Mouse (Mus musculus) ES-E14 (cell line): ENCODE results near the gene Htr1f. TPM values are rescaled to one million over a fixed set of nuclear protein-coding genes. Genes with fewer than 3 reads are reported as not detected.
A peak's percentile ranks its signal among the peaks of the same experiment; 100 is the strongest.

Experiments used
- DNase-seq: peaks from one replicate; pipeline ENCODE4 v3.0.0-alpha.2; 2013; ENCODE audit warnings: low read depth, low spot score
- H3K27ac ChIP-seq: 2 replicates; pipeline ENCODE4 v1.5.1; 2012; ENCODE audit warnings: low read depth, mild to moderate bottlenecking, low read length, moderate library complexity, mixed read lengths; ENCODE audit not compliant: poor library complexity, insufficient read depth, severe bottlenecking
- H3K36me3 ChIP-seq: 2 replicates; pipeline ENCODE4 v1.6.1; 2012; ENCODE audit warnings: mild to moderate bottlenecking, low read length, moderate library complexity, mixed read lengths; ENCODE audit not compliant: control insufficient read depth, poor library complexity, insufficient read depth, severe bottlenecking
- H3K4me1 ChIP-seq, 2 experiments: fragments of 150-350 bp in 1 of 2; sonication (generic) in 1 of 2; 2 replicates each; pipeline ENCODE4 v1.6.1; 2012; ENCODE audit warnings: low read length in 2 of 2, mild to moderate bottlenecking in 1 of 2, mixed read lengths in 1 of 2; ENCODE audit not compliant: control insufficient read depth in 2 of 2, insufficient read depth in 2 of 2, poor library complexity in 1 of 2
- H3K4me3 ChIP-seq, 2 experiments: fragments of 150-350 bp in 1 of 2; sonication (generic) in 1 of 2; 2 replicates each; pipeline ENCODE4 v1.5.1; 2012; ENCODE audit warnings: low read length in 2 of 2, low read depth in 1 of 2, mild to moderate bottlenecking in 1 of 2, mixed read lengths in 1 of 2; ENCODE audit not compliant: insufficient read depth in 1 of 2, poor library complexity in 1 of 2, severe bottlenecking in 1 of 2
- H3K9ac ChIP-seq: 2 replicates; pipeline ENCODE4 v1.6.1; 2012; ENCODE audit warnings: low read depth, mild to moderate bottlenecking, low read length, mixed read lengths; ENCODE audit not compliant: poor library complexity, insufficient read depth, severe bottlenecking
- H3K9me3 ChIP-seq: fragments of 150-350 bp; sonication (generic); 2 replicates; pipeline ENCODE4 v1.6.1; 2012; ENCODE audit warnings: low read depth, mild to moderate bottlenecking, low read length; ENCODE audit not compliant: control insufficient read depth, insufficient read depth
- CHD2 ChIP-seq: IDR thresholded peaks from 2 replicates; pipeline ENCODE4 v1.6.1; 2014; ENCODE audit warnings: mild to moderate bottlenecking, low read depth, low read length, inconsistent platforms
- HCFC1 ChIP-seq: IDR thresholded peaks from 2 replicates; pipeline ENCODE4 v1.6.1; 2012; ENCODE audit warnings: low read length, inconsistent platforms, borderline replicate concordance; ENCODE audit not compliant: insufficient read depth
- MAFK ChIP-seq: IDR thresholded peaks from 2 replicates; pipeline ENCODE4 v1.6.1; 2014; ENCODE audit warnings: mild to moderate bottlenecking, low read depth, low read length, inconsistent platforms; ENCODE audit not compliant: insufficient read depth
- ZC3H11A ChIP-seq: IDR thresholded peaks from 2 replicates; pipeline ENCODE4 v1.6.1; 2012; ENCODE audit warnings: low read depth, mild to moderate bottlenecking, inconsistent platforms, low read length, borderline replicate concordance
- ZNF384 ChIP-seq: IDR thresholded peaks from 2 replicates; pipeline ENCODE4 v1.6.1; 2012; ENCODE audit warnings: low read depth, low read length, inconsistent platforms
- in situ Hi-C, 2 experiments: fragments of 600-800 bp; cut with MboI; formaldehyde crosslinking; loops; one replicate each; pipeline ENCODE4 v1.15.1; 2025; ENCODE audit warnings: low sequenced_read_pairs in 2 of 2, inconsistent platforms in 1 of 2; ENCODE audit not compliant: unreplicated experiment in 2 of 2
- total RNA-seq: library from RNA; depleted of rRNA; stranded (reverse); fragments of 300-350 nt; gene quantifications from 2 replicates; pipeline ENCODE4 v1.2.3, GENCODE M21; 2012

Gene Htr1f
- total RNA-seq, 1 experiment = not detected

DNA sequence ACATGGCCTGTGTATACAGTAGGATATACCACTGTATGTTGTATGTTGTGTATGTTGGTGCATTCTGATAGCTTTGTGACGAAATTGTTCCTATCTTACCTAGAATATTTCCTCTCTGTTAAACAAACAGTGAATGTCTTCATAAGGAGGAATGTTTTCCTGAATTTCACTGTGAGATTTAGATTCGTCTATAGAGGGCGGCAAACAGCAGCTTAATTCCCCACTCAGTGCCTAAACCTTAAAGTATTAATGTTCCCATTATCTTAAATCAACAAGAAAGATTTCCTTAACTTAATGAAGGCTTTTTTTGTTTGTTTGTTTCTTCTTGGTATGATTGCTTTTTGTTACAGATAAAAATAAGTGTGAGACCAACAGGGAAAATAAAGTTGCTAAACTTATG lies 198.5 kb downstream of the Htr1f start:
- H3K36me3 ChIP-seq = no peaks in the 10 kb centered on the region
- no peak overlapping the region for H3K4me3 ChIP-seq
- H3K9ac ChIP-seq = no peak overlapping the region
- in situ Hi-C loops = no loop called here
- TF ChIP-seq MAFK = no peak
- no peak for TF ChIP-seq HCFC1
- no peak for TF ChIP-seq ZC3H11A
- no peak for TF ChIP-seq ZNF384
- no peak for TF ChIP-seq CHD2
- no peaks in the 10 kb centered on the region for H3K4me1 ChIP-seq
- H3K9me3 ChIP-seq = no peaks in the 10 kb centered on the region
- H3K27ac ChIP-seq = no peak overlapping the region
- no peak for DNase-seq

DNA sequence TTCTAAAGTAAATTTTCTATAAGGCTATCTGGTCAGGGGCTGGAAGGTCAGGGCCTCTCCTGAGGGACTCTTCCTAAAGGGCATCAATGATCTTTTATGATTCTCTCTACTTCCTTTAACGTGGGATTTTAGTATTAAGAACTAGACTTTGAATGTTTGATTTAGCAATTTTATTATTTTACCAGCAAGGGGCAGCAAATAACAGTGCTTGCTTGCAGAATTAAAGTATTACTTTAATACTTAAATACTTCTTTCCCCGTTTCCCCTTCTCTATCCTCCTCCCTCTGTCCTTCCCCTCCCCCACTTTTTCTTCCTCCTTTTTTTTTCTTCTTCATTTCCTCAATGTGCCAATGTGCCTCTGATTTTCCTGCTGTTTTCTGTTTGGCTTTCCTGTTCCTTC lies 202.3 kb downstream of the Htr1f start:
- H3K27ac ChIP-seq = no peak overlapping the region
- no peak for DNase-seq
- H3K4me3 ChIP-seq = no peak overlapping the region
- no peaks in the 10 kb centered on the region for H3K4me1 ChIP-seq
- H3K9me3 ChIP-seq = no peaks in the 10 kb centered on the region
- in situ Hi-C loops = no loop called here
- TF ChIP-seq MAFK (no peak), CHD2 (no peak), ZNF384 (no peak), ZC3H11A (no peak), HCFC1 (no peak)
- H3K36me3 ChIP-seq = no peaks in the 10 kb centered on the region
- no peak overlapping the region for H3K9ac ChIP-seq

DNA sequence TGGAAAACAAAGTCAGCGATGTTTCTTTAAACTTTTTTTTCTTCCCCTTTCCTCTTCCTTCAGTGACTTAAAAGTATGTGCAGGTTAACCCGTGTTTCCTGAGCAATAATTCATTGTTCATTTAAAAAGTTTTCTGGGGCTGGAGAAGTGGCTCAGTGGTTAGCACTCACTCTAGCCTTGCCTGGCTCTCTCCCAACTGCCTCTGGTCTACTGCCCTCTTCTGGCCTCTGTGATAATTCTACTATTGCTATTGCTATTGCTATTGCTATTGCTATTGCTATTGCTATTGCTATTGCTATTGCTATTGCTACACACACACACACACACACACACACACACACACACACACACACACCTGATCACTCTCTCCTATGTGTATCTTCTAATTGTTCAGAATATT lies 206.6 kb downstream of the Htr1f start:
- H3K4me3 ChIP-seq = no peak overlapping the region
- H3K27ac ChIP-seq = no peak overlapping the region
- H3K9me3 ChIP-seq = no peaks in the 10 kb centered on the region
- TF ChIP-seq ZC3H11A = peak; percentile 66; the same call in 1 of the 2 replicates
- no peak for TF ChIP-seq ZNF384
- H3K9ac ChIP-seq = no peak overlapping the region
- no peaks in the 10 kb centered on the region for H3K36me3 ChIP-seq
- in situ Hi-C loops = no loop called here
- H3K4me1 ChIP-seq = no peaks in the 10 kb centered on the region
- no peak for DNase-seq

- TF ChIP-seq ZC3H11A (no peak), HCFC1 (no peak), ZNF384 (no peak), CHD2 (no peak), MAFK (no peak)
- Histone ChIP-seq H3K4me3 (no peak overlapping the region), H3K9me3 (no peaks in the 10 kb centered on the region; the same call in 1 of the 2 replicates), H3K4me1 (peaks cover 2 to 8% of the 10 kb centered on the region in 2 experiments; a peak in 2 of 4 replicates), H3K36me3 (no peaks in the 10 kb centered on the region; the same call in 1 of the 2 replicates), H3K27ac (no peak overlapping the region; the same call in 1 of the 2 replicates), H3K9ac (no peak overlapping the region)
- DNase-seq = no peak
- in situ Hi-C loops = loop anchor here in 1 of 2 experiments (10.0 kb wide), 1 partner anchor 125 kb away; no protein-coding TSS in a partner anchor
These were observed 216.2 kb downstream of the Htr1f start for GRCm38 (mm10) chr16:64889496-64889895.

DNA sequence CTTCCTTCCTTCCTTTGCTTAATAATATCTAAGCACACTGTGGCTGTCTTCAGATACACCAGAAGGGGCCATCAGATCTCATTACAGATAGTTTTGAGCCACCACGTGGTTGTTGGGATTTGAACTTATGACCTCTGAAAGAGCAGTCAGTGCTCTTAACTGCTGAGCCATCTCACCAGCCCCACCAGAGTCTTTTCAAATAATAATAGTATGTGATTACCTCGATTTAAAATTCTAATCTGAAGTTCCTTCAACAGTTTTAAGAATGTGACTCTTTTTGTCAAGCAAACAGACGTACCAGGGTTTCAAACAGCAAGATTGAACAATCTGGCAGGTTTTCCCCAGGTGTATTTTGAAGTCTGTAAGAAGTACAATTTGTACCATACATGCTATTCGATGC lies 220.1 kb downstream of the Htr1f start:
- Histone ChIP-seq H3K9me3 (no peaks in the 10 kb centered on the region; the same call in 1 of the 2 replicates), H3K4me3 (no peak overlapping the region), H3K27ac (peak overlapping the region; percentile 90; the same call in 1 of the 2 replicates), H3K4me1 (peaks cover 8 to 9% of the 10 kb centered on the region in 2 experiments; a peak in 3 of 4 replicates), H3K9ac (no peak overlapping the region), H3K36me3 (no peaks in the 10 kb centered on the region; the same call in 1 of the 2 replicates)
- in situ Hi-C loops = loop anchor here in 1 of 2 experiments (10.0 kb wide), 1 partner anchor 121 kb away; no protein-coding TSS in a partner anchor
- TF ChIP-seq HCFC1 = no peak
- peak; percentile 40; the same call in 1 of the 2 replicates for TF ChIP-seq CHD2
- TF ChIP-seq ZNF384 = 0 out of 2 replicates have a peak, but pooled peaks have one; percentile 2
- TF ChIP-seq ZC3H11A = no peak
- 0 out of 2 replicates have a peak, but pooled peaks have one; percentile 13 for TF ChIP-seq MAFK
- no peak for DNase-seq
